Mouse (Mus musculus): Measurements from ENCODE around the gene Arpc1a.
"Not testable (repeated sequence)": the region's sequence is repeated elsewhere in the genome, so short reads cannot be mapped to it uniquely, and the experiment has no call there.

The Arpc1a gene

DNA sequence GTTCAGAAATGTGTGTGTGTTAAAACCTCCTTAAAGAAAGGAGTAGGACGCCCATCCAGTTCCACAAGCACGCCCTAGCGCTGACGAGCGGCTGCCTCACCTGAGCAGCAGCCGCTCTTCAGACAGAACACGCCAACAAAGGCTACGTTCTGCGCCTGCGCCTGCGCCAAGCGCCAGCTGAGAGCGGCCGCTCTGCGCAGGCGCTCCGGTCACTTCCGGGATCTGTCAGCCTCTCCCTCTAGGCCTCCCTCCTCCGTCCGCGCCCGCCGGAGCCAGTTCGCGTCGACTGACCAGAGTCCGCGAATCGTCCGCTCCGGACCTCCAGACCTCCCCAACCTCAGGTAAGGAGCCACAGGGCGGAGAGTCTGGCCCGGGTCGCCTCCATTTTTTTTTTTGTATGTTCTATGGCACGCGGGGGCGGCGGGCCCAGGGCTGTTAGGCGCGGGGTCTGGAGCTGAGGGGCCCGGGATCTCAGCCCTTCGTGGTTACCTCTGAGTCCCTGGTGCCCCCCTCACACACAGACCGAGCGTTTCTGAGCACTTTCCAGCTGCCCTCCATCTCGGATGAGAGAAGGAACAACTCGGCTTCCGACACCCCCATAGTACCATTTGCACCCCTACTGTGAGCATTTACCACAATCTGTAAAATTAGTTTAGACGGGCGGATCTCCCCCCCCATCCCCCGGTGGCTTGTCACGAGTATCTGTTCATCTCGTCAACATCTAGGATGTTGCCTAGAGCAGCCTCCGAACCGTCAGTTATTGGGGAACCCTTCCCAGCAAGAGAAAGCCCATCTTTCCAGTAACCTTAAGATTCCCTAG is at the start of gene Arpc1a, which contains the start of gene Kpna7:
TSS of gene Arpc1a (plus strand) at position 199 of the 820 bp plus-strand sequence.
TSS of gene Kpna7 (minus strand) at position 399 of the 820 bp plus-strand sequence.
- DNase-seq (ENCODE audit: extremely low read depth, insufficient read length, low spot score), result peak; percentile 95

DNA sequence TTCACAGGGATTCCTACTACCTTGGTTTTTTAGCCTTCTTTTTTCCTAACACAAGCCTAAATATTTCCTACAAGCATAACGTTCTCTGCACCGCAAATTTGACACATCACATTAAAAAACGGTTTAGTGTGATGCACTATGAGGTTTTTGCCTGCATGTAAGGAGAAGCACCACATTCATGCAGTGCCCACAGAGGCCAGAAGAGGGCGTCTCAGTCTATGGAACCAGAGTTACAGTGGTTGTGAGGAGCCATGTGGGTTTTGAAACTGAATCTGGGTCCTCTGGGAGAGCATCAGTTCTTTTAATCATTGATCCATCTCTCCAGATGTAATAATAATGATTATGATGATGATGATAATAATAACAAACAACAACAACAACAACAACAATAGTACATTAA is 42.0 kb upstream of the Arpc1a start:
- DNase-seq (ENCODE audit: extremely low read depth, insufficient read length, low spot score), result no peak

DNA sequence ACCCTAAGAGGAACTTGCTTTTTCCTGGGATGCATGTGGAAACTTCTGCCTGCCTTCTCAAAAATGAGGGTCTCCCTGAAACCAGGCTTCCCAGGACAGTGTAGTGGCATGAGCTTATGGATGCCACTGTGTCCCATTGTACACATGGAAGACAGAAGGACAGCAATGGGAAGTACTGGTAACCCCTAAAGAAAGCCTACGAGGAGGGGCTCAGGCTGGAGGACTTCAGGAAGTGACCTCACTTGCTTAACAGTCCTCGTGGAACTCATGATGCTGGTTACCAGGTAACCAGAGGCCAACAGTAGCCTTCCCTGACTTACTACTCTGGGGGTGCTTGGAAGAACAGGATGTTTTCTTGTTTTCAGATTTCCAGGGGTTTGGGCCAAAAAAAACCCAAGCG is 40.9 kb upstream of the Arpc1a start, which contains the start of gene 1700018F24Rik:
TSS of gene 1700018F24Rik (plus strand) at position 301 of the 400 bp plus-strand sequence.
- not testable (repeated sequence) for DNase-seq (ENCODE audit: extremely low read depth, insufficient read length, low spot score)

DNA sequence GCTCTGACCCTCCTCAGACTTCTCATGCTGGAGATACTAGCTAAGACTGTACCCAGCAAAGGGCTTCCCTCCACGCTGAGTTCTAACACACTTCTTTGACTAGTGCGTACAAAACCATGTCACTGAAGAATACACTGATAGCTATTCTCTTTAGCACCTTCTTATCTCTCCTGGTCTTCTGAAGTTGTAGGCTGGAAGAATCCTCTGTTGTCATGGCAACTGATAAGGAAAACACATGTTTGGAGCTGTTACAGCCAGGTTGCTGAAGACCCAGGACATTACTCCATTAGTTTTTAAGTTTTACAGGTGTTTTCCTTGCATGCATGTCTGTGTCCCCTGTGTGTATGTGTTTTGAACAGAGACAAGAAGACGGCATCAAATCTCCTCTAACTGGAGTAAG is 29.4 kb upstream of the Arpc1a start:
- not testable (repeated sequence) for DNase-seq (ENCODE audit: extremely low read depth, insufficient read length, low spot score)

DNA sequence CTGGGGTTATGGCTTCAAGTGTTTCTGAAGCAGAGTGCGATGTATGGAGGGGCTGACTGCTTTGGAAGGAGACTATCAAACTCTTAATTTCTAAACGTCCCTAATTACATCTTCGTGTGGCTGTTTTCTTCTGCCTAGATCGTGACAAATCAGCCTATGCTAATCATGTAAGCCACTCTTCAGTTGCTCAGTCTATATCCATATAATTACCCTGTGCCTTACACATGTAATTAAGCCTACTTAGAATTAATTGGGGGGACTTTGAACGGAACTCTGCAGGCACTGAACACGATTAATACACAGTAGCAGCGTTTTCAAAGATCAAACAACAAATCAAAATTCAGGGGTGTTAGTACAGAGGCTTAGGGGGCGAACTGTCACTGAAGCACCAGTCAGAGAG is 25.7 kb upstream of the Arpc1a start:
- DNase-seq (ENCODE audit: extremely low read depth, insufficient read length, low spot score), result no peak

DNA sequence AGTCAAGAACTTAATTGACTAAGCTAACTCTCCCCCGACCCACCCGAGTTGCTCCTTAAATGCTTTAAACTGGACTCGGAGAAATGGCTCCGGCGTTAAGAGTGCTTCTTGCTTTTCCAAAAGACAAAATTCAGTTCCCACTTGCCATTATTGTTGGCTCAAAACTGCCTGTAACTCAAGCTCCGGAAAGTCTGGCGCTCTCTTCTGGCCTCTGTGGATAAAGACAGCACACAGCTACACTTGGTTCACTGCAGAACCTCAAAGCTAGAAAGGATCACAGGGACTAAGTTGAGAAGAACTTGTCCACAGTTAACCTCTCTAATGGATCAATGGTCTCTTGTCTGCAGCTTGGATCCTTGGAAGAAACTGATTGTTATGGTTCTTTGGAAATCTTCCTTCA is 24.9 kb upstream of the Arpc1a start:
- DNase-seq (ENCODE audit: extremely low read depth, insufficient read length, low spot score), result no peak

DNA sequence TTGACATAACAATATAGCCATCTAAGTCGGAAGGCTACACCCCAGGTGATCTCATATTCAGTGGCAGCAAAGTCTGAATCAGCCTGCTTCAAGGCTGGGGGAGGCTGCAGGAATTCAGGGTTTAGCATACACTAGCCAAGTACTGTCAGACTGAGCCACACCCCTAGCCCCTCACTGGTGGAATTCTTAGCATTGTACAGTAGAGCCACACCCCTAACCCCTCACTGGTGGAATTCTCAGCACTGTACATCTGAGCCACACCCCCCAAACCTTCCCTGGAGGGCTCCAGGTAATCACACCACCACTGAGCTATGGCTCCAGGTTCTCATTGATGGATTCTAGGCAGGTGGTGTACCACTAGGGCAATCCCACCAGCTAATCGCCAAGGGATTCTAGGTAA is 24.1 kb upstream of the Arpc1a start:
- no peak for DNase-seq (ENCODE audit: extremely low read depth, insufficient read length, low spot score)

DNA sequence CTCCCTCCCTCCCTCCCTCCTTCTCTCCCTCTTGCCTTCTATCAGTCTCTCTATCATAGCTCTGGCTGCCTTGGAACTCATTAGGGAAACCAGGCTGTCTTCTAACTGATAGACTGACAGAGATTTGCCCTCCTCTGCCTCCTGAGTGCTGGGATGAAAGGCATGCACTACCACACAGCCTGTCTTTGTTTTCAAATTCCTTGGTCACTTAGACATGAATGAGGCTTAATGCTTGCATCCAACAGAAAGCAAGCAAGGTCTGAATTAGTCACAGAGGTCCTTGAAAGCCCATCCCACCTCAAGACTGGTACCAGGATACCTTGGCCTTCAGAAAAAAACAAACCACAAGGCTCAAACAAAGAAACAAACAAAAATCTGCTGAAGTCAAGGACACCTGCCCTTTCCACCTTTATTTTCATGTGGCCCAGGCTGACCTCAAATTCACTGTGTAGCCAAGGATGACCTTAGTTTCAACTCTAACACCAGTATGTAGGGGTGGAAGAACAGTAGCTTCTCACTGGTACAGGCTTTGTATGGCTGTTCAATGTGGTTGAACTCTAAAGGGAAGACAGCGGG is 18.8 kb upstream of the Arpc1a start:
- DNase-seq (ENCODE audit: extremely low read depth, insufficient read length, low spot score), result no peak

DNA sequence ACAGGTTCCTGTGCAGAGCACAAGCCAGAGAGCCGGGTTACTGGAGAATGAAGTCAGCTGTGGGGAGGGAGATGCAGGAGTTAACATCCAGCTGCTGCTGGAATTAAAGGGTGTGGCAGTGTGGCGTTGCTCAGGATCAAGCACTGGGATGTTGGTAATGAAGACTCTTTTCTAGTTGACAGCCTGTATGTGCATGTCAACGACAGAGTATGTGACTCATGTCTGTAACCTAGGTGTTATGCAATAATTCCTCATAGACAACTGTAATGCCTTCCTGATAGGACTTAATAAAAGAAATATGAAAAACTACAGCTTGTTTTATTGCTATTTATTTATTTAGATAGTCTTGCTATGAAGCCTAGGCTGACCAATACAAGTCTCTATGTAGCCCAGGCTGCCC is 14.8 kb upstream of the Arpc1a start:
- DNase-seq (ENCODE audit: extremely low read depth, insufficient read length, low spot score), result no peak

DNA sequence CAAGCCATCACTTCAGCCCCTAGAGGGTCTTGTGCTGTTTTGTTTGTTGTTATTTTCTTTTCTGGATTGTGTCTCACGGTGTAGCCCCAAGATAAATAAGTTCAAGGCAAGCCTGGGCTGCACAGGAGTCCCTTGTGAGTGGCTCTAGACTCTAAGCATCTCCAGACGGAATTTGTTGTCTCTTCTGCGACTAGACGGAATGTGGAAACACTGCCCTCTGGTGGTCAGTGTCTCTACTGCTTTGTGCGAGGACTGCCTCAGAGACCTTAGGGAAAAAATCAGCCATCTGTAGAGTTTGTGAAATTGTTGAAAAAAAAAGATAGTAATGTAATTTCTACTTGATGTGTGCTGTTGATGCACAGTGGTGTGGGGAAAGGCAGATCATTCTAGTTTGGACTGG is 13.9 kb upstream of the Arpc1a start:
- no peak for DNase-seq (ENCODE audit: extremely low read depth, insufficient read length, low spot score)

DNA sequence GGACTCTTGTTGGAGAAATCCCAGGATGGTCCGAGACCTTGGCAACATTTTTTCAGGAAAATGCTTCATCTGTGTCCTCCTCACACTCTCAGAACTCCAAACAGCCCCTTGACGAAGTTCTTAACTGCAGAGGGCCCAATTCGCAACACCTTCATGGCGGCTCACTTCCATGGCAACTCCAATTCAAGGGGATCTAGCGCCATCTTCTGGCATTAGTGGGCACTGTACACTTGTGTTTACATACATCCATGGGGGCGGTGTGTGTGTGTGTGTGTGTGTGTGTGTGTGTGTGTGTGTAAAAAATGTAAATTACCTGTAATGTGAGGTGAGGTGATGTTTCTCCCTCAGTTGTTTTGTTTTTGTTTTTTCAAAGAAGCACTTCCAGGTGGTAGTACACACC is 12.3 kb upstream of the Arpc1a start:
- no peak for DNase-seq (ENCODE audit: extremely low read depth, insufficient read length, low spot score)

DNA sequence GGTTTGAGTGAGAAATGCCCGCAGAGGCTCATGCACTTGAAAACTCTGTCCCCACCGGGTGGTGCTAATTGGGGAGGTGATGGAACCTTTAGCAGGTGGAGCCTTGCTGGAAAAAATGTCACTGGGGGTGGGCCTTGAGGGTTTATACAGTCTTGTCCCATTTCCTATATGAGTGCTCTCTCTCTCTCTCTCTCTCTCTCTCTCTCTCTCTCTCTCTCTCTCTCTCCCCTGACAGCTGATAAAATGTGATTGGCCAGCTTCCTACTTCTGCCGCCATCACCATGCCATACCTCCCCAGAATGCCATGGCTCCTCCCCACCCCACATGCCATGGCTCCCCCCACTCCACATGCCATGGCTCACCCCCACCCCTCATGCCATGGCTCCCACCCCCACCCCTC is 8.5 kb upstream of the Arpc1a start:
- no peak for DNase-seq (ENCODE audit: extremely low read depth, insufficient read length, low spot score)

DNA sequence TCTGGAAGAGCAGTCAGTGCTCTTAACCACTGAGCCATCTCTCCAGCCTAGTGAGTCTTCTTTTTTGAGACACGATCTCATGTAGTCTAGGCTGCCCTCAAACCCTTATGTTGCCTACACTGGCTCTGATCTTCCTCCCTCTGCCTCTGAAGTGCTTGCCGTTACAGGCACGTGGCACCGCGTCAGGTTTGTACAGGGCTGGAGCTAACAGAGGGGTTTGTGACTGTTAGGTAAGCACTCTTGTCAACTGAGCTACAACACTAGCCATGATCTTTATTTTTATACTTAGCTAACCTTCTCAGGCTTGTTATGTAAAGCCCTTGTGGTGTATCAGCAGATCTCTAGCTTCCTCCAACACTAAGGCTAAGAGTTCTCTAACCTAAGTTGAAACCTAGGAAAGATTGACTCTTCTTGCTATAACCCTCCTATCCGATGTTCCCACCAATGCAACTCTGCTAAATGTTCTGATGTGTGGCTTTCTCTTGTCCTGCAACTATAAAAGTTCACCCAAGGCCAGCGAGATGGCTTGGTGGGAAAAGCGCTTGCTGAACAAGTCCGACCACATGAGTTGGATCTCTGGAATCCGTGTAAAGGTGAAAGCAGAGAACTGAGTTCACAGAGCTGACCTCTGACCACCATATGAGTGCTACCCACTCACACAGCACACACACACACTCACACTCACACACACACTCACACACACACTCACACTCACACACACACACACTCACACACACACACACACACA is 1.6 kb upstream of the Arpc1a start:
- DNase-seq (ENCODE audit: extremely low read depth, insufficient read length, low spot score), result no peak

DNA sequence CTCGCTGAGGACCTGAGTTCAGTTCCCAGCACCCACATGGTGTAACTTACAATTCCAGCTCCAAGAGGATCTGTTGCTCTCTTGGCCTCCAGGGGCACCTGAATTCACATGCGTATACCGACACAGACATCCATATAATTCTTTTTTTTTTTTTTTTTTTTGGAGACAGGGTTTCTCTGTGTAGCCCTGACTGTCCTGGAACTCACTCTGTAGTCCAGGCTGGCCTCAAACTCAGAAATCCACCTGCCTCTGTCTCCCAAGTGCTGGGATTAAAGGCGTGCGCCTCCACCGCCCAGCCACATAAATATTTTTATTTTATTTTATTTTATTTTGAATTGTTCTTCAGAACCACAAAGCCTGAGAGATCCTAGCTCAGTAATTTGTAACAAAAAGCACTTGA is 429 bp upstream of the Arpc1a start:
- not testable (repeated sequence) for DNase-seq (ENCODE audit: extremely low read depth, insufficient read length, low spot score)

DNA sequence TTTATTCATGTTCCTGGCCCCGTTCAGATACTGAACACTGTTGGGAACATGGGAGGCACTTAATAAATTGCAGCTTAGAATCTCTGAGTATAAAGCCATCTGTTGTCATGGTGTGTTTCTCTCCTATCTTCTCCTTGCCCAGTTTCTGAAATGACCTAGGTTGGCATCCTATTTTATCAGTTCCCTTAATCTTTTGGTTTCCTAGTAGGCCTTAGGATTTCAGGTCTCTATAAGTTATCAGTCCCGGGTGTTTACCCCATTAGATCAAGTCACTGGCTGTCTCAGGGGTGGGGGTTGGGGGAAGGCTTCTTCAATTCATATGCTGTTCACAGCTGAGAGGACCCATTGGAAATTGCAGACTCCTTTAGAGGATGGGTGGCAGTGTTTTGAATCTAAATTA is 1.2 kb downstream of the Arpc1a start:
- DNase-seq (ENCODE audit: extremely low read depth, insufficient read length, low spot score), result no peak

DNA sequence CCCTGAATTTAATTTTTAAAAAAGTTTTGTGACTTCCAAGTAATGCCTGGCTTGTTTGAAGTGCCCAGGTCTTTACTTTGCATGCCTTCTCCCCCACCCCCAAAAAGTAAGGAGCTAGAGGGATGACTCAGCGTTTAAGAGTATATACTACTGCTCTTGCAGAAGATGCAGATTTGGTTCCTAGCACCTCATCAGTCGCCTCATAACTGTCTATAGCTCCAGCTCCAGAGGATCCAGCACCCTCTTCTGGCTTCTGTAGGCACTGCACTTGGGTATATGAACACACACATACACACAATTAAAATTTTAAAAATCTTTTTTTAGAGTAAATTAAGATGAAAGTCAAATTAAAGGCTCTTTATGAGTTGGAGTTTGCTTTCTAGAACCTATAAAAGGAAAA is 4.6 kb downstream of the Arpc1a start:
- DNase-seq (ENCODE audit: extremely low read depth, insufficient read length, low spot score), result no peak

DNA sequence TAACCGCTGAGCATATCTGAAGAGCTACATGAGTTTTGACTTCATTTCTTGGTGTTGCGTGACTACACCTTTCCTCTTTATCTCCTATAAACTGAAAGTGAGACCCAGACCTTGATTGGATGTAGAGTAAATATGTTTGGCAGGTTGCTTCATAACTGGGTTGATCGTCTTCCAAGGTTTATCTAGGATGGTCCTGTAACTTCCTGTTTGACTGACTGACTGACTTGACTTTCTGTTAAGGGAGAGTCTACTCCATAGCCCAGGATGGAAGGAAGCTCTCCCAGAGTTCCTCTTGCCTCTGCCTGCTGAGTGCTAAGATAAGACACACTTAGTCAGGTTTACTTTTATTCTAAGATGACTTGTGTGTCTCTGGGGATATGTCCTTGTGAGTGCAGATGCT is 6.2 kb downstream of the Arpc1a start:
- DNase-seq (ENCODE audit: extremely low read depth, insufficient read length, low spot score), result no peak

DNA sequence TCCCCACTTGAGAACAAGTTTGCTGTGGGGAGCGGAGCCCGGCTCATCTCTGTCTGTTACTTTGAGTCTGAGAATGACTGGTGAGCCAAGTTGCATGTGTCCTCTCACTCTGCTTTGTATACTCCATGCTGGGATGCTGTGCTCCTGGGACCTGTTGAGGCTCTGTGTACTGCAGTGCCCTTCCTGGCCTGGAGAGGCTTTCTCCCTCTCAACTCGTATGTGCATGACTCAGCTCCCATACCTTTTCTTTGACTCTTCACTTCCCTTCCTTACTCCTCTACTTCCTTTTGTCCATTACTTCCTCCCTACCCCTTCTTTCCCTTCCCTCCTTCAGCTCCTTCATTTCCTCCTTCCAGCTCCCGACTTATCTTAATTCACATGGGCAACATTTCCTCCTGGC is 12.6 kb downstream of the Arpc1a start:
- DNase-seq (ENCODE audit: extremely low read depth, insufficient read length, low spot score), result no peak

DNA sequence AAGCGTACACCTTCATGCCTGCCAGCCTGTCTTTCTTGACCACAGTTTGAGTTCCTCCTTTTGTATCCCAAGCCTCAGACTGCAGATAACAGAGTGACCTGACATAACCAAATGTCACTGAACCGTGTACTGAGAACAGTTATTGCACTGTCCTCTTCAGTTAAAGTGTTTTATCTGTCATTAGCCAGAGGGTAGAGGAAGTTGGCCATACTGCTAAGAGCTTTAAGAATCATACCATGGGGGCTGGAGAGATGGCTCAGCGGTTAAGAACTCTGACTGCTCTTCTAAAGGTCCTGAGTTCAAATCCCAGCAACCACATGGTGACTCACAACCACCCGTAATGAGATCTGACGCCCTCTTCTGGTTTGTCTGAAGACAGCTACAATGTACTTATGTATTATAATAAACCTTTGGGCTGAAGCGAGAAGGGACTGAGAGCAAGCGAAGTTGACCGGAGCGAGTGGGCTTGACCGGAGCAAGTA is 14.8 kb downstream of the Arpc1a start:
- no peak for DNase-seq (ENCODE audit: extremely low read depth, insufficient read length, low spot score)

DNA sequence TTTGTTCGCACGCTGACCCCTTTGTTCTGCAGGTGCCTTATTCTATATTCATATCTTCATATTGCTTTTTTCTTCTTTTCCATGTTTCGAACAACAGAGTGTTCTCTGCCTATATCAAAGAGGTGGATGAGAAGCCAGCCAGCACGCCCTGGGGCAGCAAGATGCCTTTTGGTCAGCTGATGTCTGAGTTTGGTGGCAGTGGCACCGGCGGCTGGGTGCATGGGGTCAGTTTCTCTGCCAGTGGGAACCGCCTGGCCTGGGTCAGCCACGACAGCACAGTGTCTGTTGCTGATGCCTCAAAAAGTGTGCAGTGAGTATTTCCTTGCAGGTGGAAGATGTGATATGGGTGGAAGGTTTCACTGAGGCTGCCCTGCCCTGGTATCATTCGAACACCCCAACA is 17.3 kb downstream of the Arpc1a start:
- no peak for DNase-seq (ENCODE audit: extremely low read depth, insufficient read length, low spot score)

DNA sequence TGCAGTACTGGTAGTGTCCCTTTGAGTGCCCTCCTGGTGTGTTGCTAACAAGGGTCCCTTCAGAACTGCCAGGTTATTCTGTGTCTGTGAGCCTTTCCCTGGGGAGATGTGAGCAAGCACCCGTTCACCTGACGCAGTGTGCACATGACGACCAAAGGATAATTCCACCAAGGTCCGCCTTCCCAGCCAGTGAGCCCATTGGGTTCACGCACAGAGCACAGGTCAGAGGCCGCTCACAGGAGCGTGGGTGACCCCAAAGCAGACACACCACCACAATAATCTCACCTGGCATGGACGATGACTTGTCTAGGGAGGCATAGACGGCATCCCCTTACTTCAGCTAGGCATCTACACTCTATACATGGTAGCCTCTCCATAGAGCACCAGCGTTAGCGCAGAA is 17.8 kb downstream of the Arpc1a start:
- DNase-seq (ENCODE audit: extremely low read depth, insufficient read length, low spot score), result not testable (repeated sequence)

Measured in 3134 (cell line).